Comparison of ENCODE assay signal across 11 mouse cellular contexts in the genomic region with DNA sequence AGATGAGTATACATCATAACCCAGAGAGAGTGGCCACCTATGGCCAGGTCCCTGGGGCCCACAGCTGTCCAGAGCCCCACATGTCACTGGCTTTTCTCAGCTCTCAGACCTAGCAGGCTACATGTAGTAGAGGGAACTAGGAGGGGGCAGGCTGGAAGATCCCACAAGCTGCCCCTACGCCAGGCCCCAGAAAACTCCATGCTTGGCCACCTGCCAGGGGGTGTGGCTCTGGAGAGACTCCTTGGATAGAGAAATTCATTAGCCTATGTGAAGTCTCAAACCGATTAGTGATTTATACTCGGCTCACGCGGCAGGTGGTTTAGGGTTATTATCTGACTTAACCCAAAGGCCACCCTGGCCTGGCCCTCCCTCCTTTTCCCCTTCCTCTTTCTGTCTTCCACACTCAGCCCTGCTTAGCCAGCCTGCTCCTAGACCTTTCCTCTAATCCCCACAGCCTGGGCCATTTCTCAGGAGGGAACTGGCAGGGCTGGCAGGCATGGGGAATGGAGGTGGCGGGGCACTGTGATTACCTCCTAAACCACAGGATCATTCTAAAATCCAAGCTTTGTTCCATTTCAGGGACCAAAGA.
DNase-seq lines count a peak whose midpoint lies in the region; ATAC-seq lines count a peak whose summit lies in the region.
"Had no signal": no experiment of that assay in that cellular context is flagged by ENCODE, and none has a peak within 500 bp of the region (broad histone marks: within the 10 kb centered on the region; RNA-seq: fewer than 3 reads in every experiment).

No protein-coding gene starts in this region.

- no peaks in the 10 kb centered on the region for H3K36me3 ChIP-seq in midbrain, embryonic 12.5 days
- H3K36me3 ChIP-seq in midbrain, embryonic 10.5 days = no peaks in the 10 kb centered on the region
- H3K36me3 ChIP-seq in stomach, embryonic 14.5 days (ENCODE audit: control insufficient read depth, insufficient read depth, low read length) = no peaks in the 10 kb centered on the region

- H3K9me3 ChIP-seq in midbrain, embryonic 12.5 days = no peaks in the 10 kb centered on the region
- H3K9me3 ChIP-seq in midbrain, embryonic 10.5 days (replicated peaks) = no peaks in the 10 kb centered on the region
- no peaks in the 10 kb centered on the region for H3K9me3 ChIP-seq in stomach, embryonic 14.5 days (ENCODE audit: control insufficient read depth, low read depth, low read length)

- DNase-seq in heart, postnatal 4 days = peak; percentile 56
- no peak for DNase-seq in heart, postnatal 25 days (ENCODE audit: low spot score)
- DNase-seq in midbrain, embryonic 10.5 days (ENCODE audit: low spot score) = no peak
- no peak for DNase-seq in gastrocnemius, postnatal 10 days
- DNase-seq in urinary bladder, adult 18-20 months (ENCODE audit: low spot score in 2 of 2) = no peak
- DNase-seq: embryo, embryonic 11 days had no signal

- no peak overlapping the region for H3K27ac ChIP-seq in midbrain, embryonic 12.5 days (replicated peaks)
- no peak overlapping the region for H3K27ac ChIP-seq in midbrain, embryonic 10.5 days (replicated peaks)
- no peak overlapping the region for H3K27ac ChIP-seq in stomach, embryonic 14.5 days (ENCODE audit: low read length)
- H3K27ac ChIP-seq: layer of hippocampus, adult 2 months had no signal

- ATAC-seq in midbrain, embryonic 12.5 days (ENCODE audit: low FRiP score, low read depth) = peak; percentile 24; the same call in 1 of the 2 replicates
- ATAC-seq in granulocyte monocyte progenitor cell, adult 5-6 weeks (replicated peaks; ENCODE audit: poor library complexity, severe bottlenecking) = peak; percentile 30; the same call in 1 of the 2 replicates
- 0 out of 2 replicates have a peak, but pooled peaks have one; percentile 23 for ATAC-seq in stomach, embryonic 14.5 days (ENCODE audit: insufficient number of reproducible peaks, insufficient read depth, low FRiP score, low read depth)

- intact Hi-C loops in heart, postnatal 25 days (cut with DNase I) = no loop called here

- H3K4me2 ChIP-seq in midbrain, embryonic 12.5 days (replicated peaks) = no peak overlapping the region
- no peak overlapping the region for H3K4me2 ChIP-seq in stomach, embryonic 14.5 days (replicated peaks; ENCODE audit: low read depth, low read length)

- 54% methylated on average over 6 of the region's 6 CpGs for WGBS in midbrain, embryonic 12.5 days
- 69% methylated on average over 6 of the region's 6 CpGs for WGBS in midbrain, embryonic 10.5 days
- WGBS in stomach, embryonic 14.5 days = 53% methylated on average over 6 of the region's 6 CpGs

- H3K9ac ChIP-seq in midbrain, embryonic 12.5 days (replicated peaks) = no peak overlapping the region
- no peak overlapping the region for H3K9ac ChIP-seq in stomach, embryonic 14.5 days (replicated peaks; ENCODE audit: low read depth, low read length)

- peaks cover 44% of the 10 kb centered on the region for H3K4me1 ChIP-seq in midbrain, embryonic 12.5 days
- H3K4me1 ChIP-seq in midbrain, embryonic 10.5 days = peaks cover 51% of the 10 kb centered on the region
- H3K4me1 ChIP-seq in stomach, embryonic 14.5 days (ENCODE audit: control insufficient read depth, insufficient read depth, low read length) = peaks cover 7% of the 10 kb centered on the region; the same call in 1 of the 2 replicates

- H3K4me3 ChIP-seq in midbrain, embryonic 12.5 days = no peak overlapping the region
- no peak overlapping the region for H3K4me3 ChIP-seq in midbrain, embryonic 10.5 days
- H3K4me3 ChIP-seq in stomach, embryonic 14.5 days (ENCODE audit: low read depth, low read length) = no peak overlapping the region
- H3K4me3 ChIP-seq: layer of hippocampus, adult 2 months had no signal

- peaks cover 84% of the 10 kb centered on the region for H3K27me3 ChIP-seq in midbrain, embryonic 12.5 days
- H3K27me3 ChIP-seq in midbrain, embryonic 10.5 days (ENCODE audit: low read depth, poor library complexity, severe bottlenecking) = peaks cover 97% of the 10 kb centered on the region
- 0 out of 2 replicates have a peak, but pooled peaks cover 3% of the 10 kb centered on the region for H3K27me3 ChIP-seq in stomach, embryonic 14.5 days (ENCODE audit: control insufficient read depth, insufficient read depth, low read length)
- H3K27me3 ChIP-seq: CH12.LX had no signal
